Mouse (Mus musculus): Measurements from ENCODE around the gene Arap2. TPM values are rescaled to one million over a fixed set of nuclear protein-coding genes. Genes with fewer than 3 reads are reported as not detected.

Gene Arap2
- polyA plus RNA-seq (2015; fragmentation: Illumina TruSeq; extraction: RNeasy Lipid Tissue Mini Kit (QIAGEN cat#74804); ENCODE audit: low read depth, low replicate concordance): 57.9 TPM

DNA sequence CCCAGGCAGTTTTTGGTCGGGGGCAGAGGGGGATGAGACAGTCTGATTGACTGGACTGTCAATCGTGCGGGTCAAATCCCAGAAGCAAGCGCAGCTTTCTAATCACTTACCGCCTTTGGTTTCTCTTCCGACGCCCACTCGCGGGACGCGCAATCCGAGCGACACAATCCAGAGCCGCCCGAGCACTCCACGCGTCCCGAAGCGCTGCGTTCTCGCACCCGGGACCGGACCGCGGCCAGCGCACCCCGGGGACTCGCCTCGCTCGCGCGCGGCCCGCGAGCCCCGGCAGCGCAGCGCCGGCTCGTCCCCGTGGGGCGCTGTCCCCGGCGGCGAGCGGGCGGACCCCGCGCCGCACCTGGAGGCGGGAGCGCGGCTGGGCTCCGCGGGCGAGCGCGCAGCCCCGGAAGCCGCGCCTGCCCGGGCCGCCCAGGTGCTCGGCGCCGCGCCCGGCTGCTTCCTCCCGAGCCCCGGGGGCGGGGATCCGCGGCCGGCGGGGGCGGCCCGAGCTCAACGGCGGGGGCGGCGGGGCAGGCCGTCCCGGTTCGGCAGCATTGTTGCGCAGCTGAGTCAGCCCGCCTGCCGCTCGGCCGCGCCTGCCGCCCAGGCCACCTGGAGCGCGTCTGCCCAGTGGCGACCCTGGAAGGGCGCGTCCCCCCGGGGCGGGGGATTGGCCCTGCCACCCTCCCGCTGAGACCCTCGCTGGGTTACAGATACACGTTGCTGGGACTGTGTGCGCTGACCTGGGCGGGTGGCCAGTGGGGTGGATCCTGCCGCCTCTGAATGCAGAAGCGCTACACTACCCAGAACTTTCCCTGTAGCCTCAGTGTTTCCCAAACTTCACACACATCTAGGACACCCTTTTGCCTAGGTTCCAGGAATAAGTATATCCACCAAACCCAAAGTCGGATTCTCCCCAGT lies at the start of gene Arap2:
TSS of gene Arap2 (minus strand) at position 376 of the 918 bp plus-strand sequence.

DNA sequence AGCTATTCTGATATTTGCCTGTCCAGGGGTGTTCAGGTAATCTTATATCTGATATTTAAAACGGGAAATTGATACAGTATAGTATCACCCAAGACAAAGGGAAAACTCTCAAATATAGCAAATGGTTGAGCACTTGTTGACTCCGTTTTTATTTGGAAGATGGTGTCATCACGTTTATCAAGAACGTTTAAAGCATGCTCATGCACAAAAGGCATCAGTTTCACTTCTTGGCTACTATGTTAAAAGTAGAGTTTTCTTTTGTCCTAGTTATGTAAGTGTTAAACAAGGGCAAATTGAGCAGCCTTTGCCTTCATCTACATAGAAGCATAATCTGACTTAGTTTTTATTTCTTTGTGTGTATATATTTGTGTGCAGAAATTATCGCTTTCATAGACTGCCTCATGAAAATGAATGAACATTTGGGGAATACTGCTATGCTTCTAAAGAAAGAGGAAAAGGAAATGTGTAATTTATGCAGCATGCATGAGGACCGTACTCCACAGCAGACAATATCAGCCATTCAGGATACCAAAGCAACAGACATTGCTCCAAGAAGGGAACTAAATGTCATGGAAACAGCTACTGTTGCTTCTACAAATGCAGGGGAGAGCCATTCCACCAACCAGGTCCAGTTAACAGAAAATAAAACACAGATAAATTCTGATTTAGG lies 47.6 kb upstream of the Arap2 start, which contains the start of gene Dthd1:
TSS of gene Dthd1 (plus strand) at position 422 of the 670 bp plus-strand sequence.

Other genes starting within 250 kb of the Arap2 start
- gene Dthd1, start 47.7 kb upstream of the Arap2 start, polyA plus RNA-seq (2015; fragmentation: Illumina TruSeq; extraction: RNeasy Lipid Tissue Mini Kit (QIAGEN cat#74804); ENCODE audit: low read depth, low replicate concordance): 0.18 TPM

Measured in brain, adult 10 weeks (tissue).